Mouse (Mus musculus): ENCODE results near the gene Nr4a1.

Nr4a1 gene

GRCm38 (mm10) chr15:101253886-101254795 lies at the start of gene Nr4a1:
TSS of gene Nr4a1 (plus strand) at chr15:101254269.
- peak; percentile 89 to 91 for DNase-seq

GRCm38 (mm10) chr15:101204781-101205180 lies 49.3 kb upstream of the Nr4a1 start:
- DNase-seq: no peak

- peak; percentile 68 to 75 for DNase-seq
Measured at GRCm38 (mm10) chr15:101210228-101210627, 43.8 kb upstream of the Nr4a1 start.

- no peak for DNase-seq
Measured at GRCm38 (mm10) chr15:101210998-101211613, 43.0 kb upstream of the Nr4a1 start.

- peak in 1 of 2 experiments; percentile 40 for DNase-seq
Measured at GRCm38 (mm10) chr15:101212435-101212834, 41.6 kb upstream of the Nr4a1 start.

GRCm38 (mm10) chr15:101215136-101215535 lies 38.9 kb upstream of the Nr4a1 start:
- no peak for DNase-seq

- DNase-seq: no peak
Measured at GRCm38 (mm10) chr15:101216036-101216435, 38.0 kb upstream of the Nr4a1 start.

- no peak for DNase-seq
Measured at GRCm38 (mm10) chr15:101220905-101221297, 33.2 kb upstream of the Nr4a1 start.

- peak; percentile 91 to 92 for DNase-seq
Measured at GRCm38 (mm10) chr15:101221298-101222104, 32.6 kb upstream of the Nr4a1 start.

- DNase-seq: no peak
Measured at GRCm38 (mm10) chr15:101222897-101223482, 31.1 kb upstream of the Nr4a1 start.

- no peak for DNase-seq
Measured at GRCm38 (mm10) chr15:101223596-101223995, 30.5 kb upstream of the Nr4a1 start.

GRCm38 (mm10) chr15:101224006-101224906 lies 29.8 kb upstream of the Nr4a1 start, which contains the start of gene Grasp:
TSS of gene Grasp (plus strand) at chr15:101224188.
- DNase-seq: peak; percentile 87 to 88

GRCm38 (mm10) chr15:101224977-101225376 lies 29.1 kb upstream of the Nr4a1 start:
- no peak for DNase-seq

- DNase-seq: no peak
Measured at GRCm38 (mm10) chr15:101227971-101228370, 26.1 kb upstream of the Nr4a1 start.

GRCm38 (mm10) chr15:101228866-101229590 lies 25.0 kb upstream of the Nr4a1 start:
- DNase-seq: no peak

GRCm38 (mm10) chr15:101230503-101230902 lies 23.6 kb upstream of the Nr4a1 start:
- DNase-seq: no peak

GRCm38 (mm10) chr15:101230995-101231647 lies 22.9 kb upstream of the Nr4a1 start:
- DNase-seq: peak; percentile 43 to 47

GRCm38 (mm10) chr15:101231648-101232180 lies 22.4 kb upstream of the Nr4a1 start:
- DNase-seq: no peak

- DNase-seq: no peak
Measured at GRCm38 (mm10) chr15:101232607-101233006, 21.5 kb upstream of the Nr4a1 start.

GRCm38 (mm10) chr15:101233183-101233582 lies 20.9 kb upstream of the Nr4a1 start:
- DNase-seq: no peak

Measured in cerebellum, adult 18-20 months (tissue).